Mouse (Mus musculus): ENCODE data around the gene Slc5a2. TPM values are rescaled to one million over a fixed set of nuclear protein-coding genes. Genes with fewer than 3 reads are reported as not detected.

The Slc5a2 gene
- polyA plus RNA-seq, 1 experiment, result not detected

- TF ChIP-seq CTCF (IDR thresholded peaks at IDR 0.05; ENCODE audit: borderline replicate concordance, insufficient read depth, low read length) (no peak), POLR2A (IDR thresholded peaks at IDR 0.05; ENCODE audit: low read depth, low read length) (no peak)
- Histone ChIP-seq H3K4me3 (ENCODE audit: insufficient read depth, low read length) (no peak overlapping the region), H3K4me1 (ENCODE audit: control insufficient read depth, insufficient read depth, low read length) (no peaks in the 10 kb centered on the region), H3K27ac (ENCODE audit: insufficient read depth, low read length) (no peak overlapping the region)
These were observed 2.4 kb downstream of the Slc5a2 start for GRCm38 (mm10) chr7:128267813-128268212.

- no peak for TF ChIP-seq POLR2A (IDR thresholded peaks at IDR 0.05; ENCODE audit: low read depth, low read length)
- TF ChIP-seq CTCF (IDR thresholded peaks at IDR 0.05; ENCODE audit: borderline replicate concordance, insufficient read depth, low read length), result no peak
- Histone ChIP-seq H3K27ac (ENCODE audit: insufficient read depth, low read length) (no peak overlapping the region), H3K4me1 (ENCODE audit: control insufficient read depth, insufficient read depth, low read length) (no peaks in the 10 kb centered on the region), H3K4me3 (ENCODE audit: insufficient read depth, low read length) (no peak overlapping the region)
These were observed 5.0 kb downstream of the Slc5a2 start for GRCm38 (mm10) chr7:128270431-128270850.

GRCm38 (mm10) chr7:128271496-128271895 is 6.0 kb downstream of the Slc5a2 start:
- TF ChIP-seq POLR2A (IDR thresholded peaks at IDR 0.05; ENCODE audit: low read depth, low read length), result no peak
- no peak for TF ChIP-seq CTCF (IDR thresholded peaks at IDR 0.05; ENCODE audit: borderline replicate concordance, insufficient read depth, low read length)
- Histone ChIP-seq H3K4me1 (ENCODE audit: control insufficient read depth, insufficient read depth, low read length) (no peaks in the 10 kb centered on the region), H3K4me3 (ENCODE audit: insufficient read depth, low read length) (no peak overlapping the region)

GRCm38 (mm10) chr7:128276051-128276450 is 10.6 kb downstream of the Slc5a2 start:
- Histone ChIP-seq H3K4me3 (ENCODE audit: insufficient read depth, low read length) (no peak overlapping the region), H3K4me1 (ENCODE audit: control insufficient read depth, insufficient read depth, low read length) (no peaks in the 10 kb centered on the region), H3K27ac (ENCODE audit: insufficient read depth, low read length) (no peak overlapping the region)
- TF ChIP-seq POLR2A (IDR thresholded peaks at IDR 0.05; ENCODE audit: low read depth, low read length) (no peak), CTCF (IDR thresholded peaks at IDR 0.05; ENCODE audit: borderline replicate concordance, insufficient read depth, low read length) (no peak)

More at GRCm38 (mm10) chr7:128271496-128271895, 6.0 kb downstream of the Slc5a2 start:
- no peak overlapping the region for H3K27ac ChIP-seq (ENCODE audit: insufficient read depth, low read length)

GRCm38 (mm10) chr7:128279750-128280149 is 14.3 kb downstream of the Slc5a2 start:
- no peak overlapping the region for H3K4me3 ChIP-seq (ENCODE audit: insufficient read depth, low read length)
- H3K4me1 ChIP-seq (ENCODE audit: control insufficient read depth, insufficient read depth, low read length), result no peaks in the 10 kb centered on the region
- no peak overlapping the region for H3K27ac ChIP-seq (ENCODE audit: insufficient read depth, low read length)
- TF ChIP-seq CTCF (IDR thresholded peaks at IDR 0.05; ENCODE audit: borderline replicate concordance, insufficient read depth, low read length), result no peak
- TF ChIP-seq POLR2A (IDR thresholded peaks at IDR 0.05; ENCODE audit: low read depth, low read length), result no peak

GRCm38 (mm10) chr7:128281765-128282164 is 16.3 kb downstream of the Slc5a2 start:
- Histone ChIP-seq H3K4me1 (ENCODE audit: control insufficient read depth, insufficient read depth, low read length) (no peaks in the 10 kb centered on the region), H3K27ac (ENCODE audit: insufficient read depth, low read length) (no peak overlapping the region), H3K4me3 (ENCODE audit: insufficient read depth, low read length) (no peak overlapping the region)
- no peak for TF ChIP-seq CTCF (IDR thresholded peaks at IDR 0.05; ENCODE audit: borderline replicate concordance, insufficient read depth, low read length)

GRCm38 (mm10) chr7:128282532-128283244 is 17.2 kb downstream of the Slc5a2 start:
- no peak overlapping the region for H3K4me3 ChIP-seq (ENCODE audit: insufficient read depth, low read length)
- no peak overlapping the region for H3K27ac ChIP-seq (ENCODE audit: insufficient read depth, low read length)
- TF ChIP-seq POLR2A (IDR thresholded peaks at IDR 0.05; ENCODE audit: low read depth, low read length) (no peak), CTCF (IDR thresholded peaks at IDR 0.05; ENCODE audit: borderline replicate concordance, insufficient read depth, low read length) (no peak)

GRCm38 (mm10) chr7:128284047-128284446 is 18.6 kb downstream of the Slc5a2 start:
- TF ChIP-seq CTCF (IDR thresholded peaks at IDR 0.05; ENCODE audit: borderline replicate concordance, insufficient read depth, low read length), result no peak
- no peak overlapping the region for H3K4me3 ChIP-seq (ENCODE audit: insufficient read depth, low read length)
- H3K4me1 ChIP-seq (ENCODE audit: control insufficient read depth, insufficient read depth, low read length), result no peaks in the 10 kb centered on the region
- H3K27ac ChIP-seq (ENCODE audit: insufficient read depth, low read length), result no peak overlapping the region

More at GRCm38 (mm10) chr7:128282532-128283244, 17.2 kb downstream of the Slc5a2 start:
- no peaks in the 10 kb centered on the region for H3K4me1 ChIP-seq (ENCODE audit: control insufficient read depth, insufficient read depth, low read length)

- TF ChIP-seq CTCF (IDR thresholded peaks at IDR 0.05; ENCODE audit: borderline replicate concordance, insufficient read depth, low read length) (no peak), POLR2A (IDR thresholded peaks at IDR 0.05; ENCODE audit: low read depth, low read length) (no peak)
- no peaks in the 10 kb centered on the region for H3K4me1 ChIP-seq (ENCODE audit: control insufficient read depth, insufficient read depth, low read length)
- no peak overlapping the region for H3K4me3 ChIP-seq (ENCODE audit: insufficient read depth, low read length)
- H3K27ac ChIP-seq (ENCODE audit: insufficient read depth, low read length), result no peak overlapping the region
These were observed 19.6 kb downstream of the Slc5a2 start for GRCm38 (mm10) chr7:128285060-128285459.

GRCm38 (mm10) chr7:128288923-128289544 is 23.6 kb downstream of the Slc5a2 start:
- Histone ChIP-seq H3K4me1 (ENCODE audit: control insufficient read depth, insufficient read depth, low read length) (no peaks in the 10 kb centered on the region), H3K27ac (ENCODE audit: insufficient read depth, low read length) (no peak overlapping the region), H3K4me3 (ENCODE audit: insufficient read depth, low read length) (no peak overlapping the region)
- TF ChIP-seq POLR2A (IDR thresholded peaks at IDR 0.05; ENCODE audit: low read depth, low read length), result no peak
- TF ChIP-seq CTCF (IDR thresholded peaks at IDR 0.05; ENCODE audit: borderline replicate concordance, insufficient read depth, low read length), result no peak
